Mouse (Mus musculus) MEL (cell line): ENCODE results near the gene Celsr1. TPM values are rescaled to one million over a fixed set of nuclear protein-coding genes. Genes with fewer than 3 reads are reported as not detected.

ENCODE experiments used
- DNase-seq: peaks from one replicate; pipeline ENCODE4 v3.0.0; 2011; ENCODE audit warnings: low read depth, low spot score
- H3K27ac ChIP-seq: 2 replicates; pipeline ENCODE4 v1.5.1; 2012; ENCODE audit warnings: low read depth, mild to moderate bottlenecking, control low read depth, low read length, moderate library complexity; ENCODE audit not compliant: control insufficient read depth
- H3K27me3 ChIP-seq, 2 experiments: fragments of 150-350 bp in 1 of 2; sonication (generic) in 1 of 2; 2 replicates each; pipeline ENCODE4 v1.6.1; 2012; ENCODE audit warnings: low read length in 2 of 2, mild to moderate bottlenecking in 2 of 2, improper control_type of control experiment in 1 of 2, moderate library complexity in 1 of 2; ENCODE audit not compliant: insufficient read depth in 2 of 2, control insufficient read depth in 1 of 2
- H3K36me3 ChIP-seq, 2 experiments: 2 replicates each; pipeline ENCODE4 v1.6.1; 2012 to 2014; ENCODE audit warnings: low read length in 2 of 2, improper control_type of control experiment in 1 of 2, inconsistent platforms in 1 of 2, mild to moderate bottlenecking in 1 of 2; ENCODE audit not compliant: insufficient read depth in 2 of 2, control insufficient read depth in 1 of 2
- H3K4me1 ChIP-seq, 2 experiments: fragments of 150-350 bp in 1 of 2; sonication (generic) in 1 of 2; 2 replicates each; pipeline ENCODE4 v1.6.1; 2012; ENCODE audit warnings: low read length in 2 of 2, improper control_type of control experiment in 1 of 2, mild to moderate bottlenecking in 1 of 2; ENCODE audit not compliant: insufficient read depth in 2 of 2, control insufficient read depth in 1 of 2
- H3K4me3 ChIP-seq, 2 experiments: fragments of 150-350 bp in 1 of 2; sonication (generic) in 1 of 2; 2 replicates each; pipeline ENCODE4 v1.5.1; 2012; ENCODE audit warnings: low read depth in 2 of 2, low read length in 2 of 2, mild to moderate bottlenecking in 2 of 2, moderate library complexity in 2 of 2, control low read depth in 1 of 2, improper control_type of control experiment in 1 of 2; ENCODE audit not compliant: control insufficient read depth in 1 of 2, insufficient read depth in 1 of 2
- H3K79me2 ChIP-seq: 2 replicates; pipeline ENCODE4 v1.6.1; 2012; ENCODE audit warnings: mild to moderate bottlenecking, low read length, moderate library complexity; ENCODE audit not compliant: control insufficient read depth, poor library complexity, insufficient read depth
- H3K9ac ChIP-seq: 2 replicates; pipeline ENCODE4 v1.6.1; 2012; ENCODE audit warnings: low read depth, mild to moderate bottlenecking, control low read depth, low read length, moderate library complexity; ENCODE audit not compliant: control insufficient read depth, poor library complexity, severe bottlenecking
- H3K9me3 ChIP-seq: fragments of 150-350 bp; sonication (generic); replicated peaks from 2 replicates; pipeline ENCODE4 v1.6.1; 2012; ENCODE audit warnings: mild to moderate bottlenecking, low read length, improper control_type of control experiment, moderate library complexity; ENCODE audit not compliant: insufficient read depth
- BHLHE40 ChIP-seq: IDR thresholded peaks from 2 replicates; pipeline ENCODE4 v1.6.1; 2012; ENCODE audit warnings: low read depth, mild to moderate bottlenecking, inconsistent platforms, low read length, improper control_type of control experiment, borderline replicate concordance
- CHD1 ChIP-seq: IDR thresholded peaks from 2 replicates; pipeline ENCODE4 v1.6.1; 2012; ENCODE audit warnings: low read depth, mild to moderate bottlenecking, inconsistent platforms, low read length, improper control_type of control experiment
- CHD2 ChIP-seq: IDR thresholded peaks from 2 replicates; pipeline ENCODE4 v1.6.1; 2011; ENCODE audit warnings: low read length, improper control_type of control experiment
- ETS1 ChIP-seq: IDR thresholded peaks from 2 replicates; pipeline ENCODE4 v1.6.1; 2012; ENCODE audit warnings: low read depth, mild to moderate bottlenecking, inconsistent platforms, low read length, improper control_type of control experiment, moderate library complexity
- GATA1 ChIP-seq: IDR thresholded peaks from 2 replicates; pipeline ENCODE4 v1.6.1; 2011; ENCODE audit warnings: low read depth, low read length, improper control_type of control experiment
- MAX ChIP-seq: IDR thresholded peaks from 2 replicates; pipeline ENCODE4 v1.6.1; 2011; ENCODE audit warnings: low read length, improper control_type of control experiment
- MAZ ChIP-seq: IDR thresholded peaks from 2 replicates; pipeline ENCODE4 v1.6.1; 2012; ENCODE audit warnings: low read depth, mild to moderate bottlenecking, inconsistent platforms, low read length, improper control_type of control experiment
- MXI1 ChIP-seq: IDR thresholded peaks from 2 replicates; pipeline ENCODE4 v1.6.1; 2011; ENCODE audit warnings: mild to moderate bottlenecking, low read depth, low read length, improper control_type of control experiment
- MYB ChIP-seq: IDR thresholded peaks from 2 replicates; pipeline ENCODE4 v1.6.1; 2011; ENCODE audit warnings: mild to moderate bottlenecking, low read depth, low read length, improper control_type of control experiment
- MYC ChIP-seq: IDR thresholded peaks from 2 replicates; pipeline ENCODE4 v1.6.1; 2011; ENCODE audit warnings: low read depth, mild to moderate bottlenecking, low read length, improper control_type of control experiment, moderate library complexity
- POLR2A ChIP-seq, 2 experiments: IDR thresholded peaks; 2 replicates each; pipeline ENCODE4 v1.6.1; 2011 to 2012; ENCODE audit warnings: low read length in 2 of 2, mild to moderate bottlenecking in 2 of 2, control low read depth in 1 of 2, improper control_type of control experiment in 1 of 2, low read depth in 1 of 2, moderate library complexity in 1 of 2; ENCODE audit not compliant: control insufficient read depth in 1 of 2, insufficient read depth in 1 of 2, poor library complexity in 1 of 2
- RAD21 ChIP-seq: IDR thresholded peaks from 2 replicates; pipeline ENCODE4 v1.6.1; 2011; ENCODE audit warnings: mild to moderate bottlenecking, low read depth, low read length, improper control_type of control experiment
- RCOR1 ChIP-seq: IDR thresholded peaks from 2 replicates; pipeline ENCODE4 v1.6.1; 2012; ENCODE audit warnings: low read depth, mild to moderate bottlenecking, inconsistent platforms, low read length, improper control_type of control experiment
- SIN3A ChIP-seq: IDR thresholded peaks from 2 replicates; pipeline ENCODE4 v1.6.1; 2012; ENCODE audit warnings: low read length, improper control_type of control experiment, inconsistent platforms
- ZKSCAN1 ChIP-seq: IDR thresholded peaks from 2 replicates; pipeline ENCODE4 v1.6.1; 2012; ENCODE audit warnings: low read depth, mild to moderate bottlenecking, inconsistent platforms, low read length, improper control_type of control experiment, moderate library complexity
- polyA plus RNA-seq, 2 experiments: library from polyadenylated mRNA; stranded (reverse) in 1 of 2; unstranded in 1 of 2; fragments of >175 nt in 1 of 2; fragments of >200 nt in 1 of 2; gene quantifications; 2 replicates each; pipeline versions ENCODE4 v1.2.1 to v1.2.4; 2012; ENCODE audit warnings: low replicate concordance in 2 of 2, low read depth in 1 of 2; ENCODE audit not compliant: insufficient read length in 2 of 2, insufficient read depth in 1 of 2, missing spikeins in 1 of 2
- total RNA-seq: library from RNA; depleted of rRNA; stranded (reverse); fragments of 300-350 nt; gene quantifications from 2 replicates; pipeline ENCODE4 v1.2.3, GENCODE M21; 2012

Gene Celsr1
- total and polyA plus RNA-seq, 3 experiments, result 0.12 to 0.42 TPM; not detected in 1

DNA sequence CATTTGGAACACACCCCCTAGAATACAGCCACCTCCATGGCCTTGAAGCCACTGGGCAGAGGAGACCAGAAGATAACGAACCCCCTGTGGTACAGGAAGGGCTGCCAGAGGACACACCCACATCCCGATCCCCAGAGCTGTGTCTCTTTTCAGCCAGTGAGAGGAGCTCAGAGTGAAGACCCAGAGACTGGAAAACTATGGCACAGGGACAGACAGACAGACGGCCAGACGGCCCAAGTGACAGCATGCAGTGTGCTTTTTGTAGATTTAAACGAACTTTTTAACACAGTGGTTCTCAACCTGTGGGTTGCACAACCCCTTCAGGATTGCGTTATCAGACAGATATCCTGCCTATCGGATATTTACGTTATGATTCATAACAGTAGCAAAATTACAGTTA lies 63.1 kb downstream of the Celsr1 start:
- H3K4me1 ChIP-seq, result peaks cover 12 to 30% of the 10 kb centered on the region in 2 experiments
- H3K4me3 ChIP-seq, result peak overlapping the region; percentile 5 to 15; a peak in 3 of 4 replicates
- H3K79me2 ChIP-seq, result no peaks in the 10 kb centered on the region
- no peaks in the 10 kb centered on the region for H3K9me3 ChIP-seq
- H3K36me3 ChIP-seq, result peaks cover 0 to 15% of the 10 kb centered on the region in 2 experiments; a peak in 2 of 4 replicates
- no peak for TF ChIP-seq POLR2A (IDR thresholded peaks at IDR 0.05; ENCODE audit: control insufficient read depth in 1 of 2, insufficient read depth in 1 of 2, low read depth in 1 of 2, low read length in 2 of 2, poor library complexity in 1 of 2)
- peak; percentile 17; the same call in 1 of the 2 replicates for TF ChIP-seq MYB
- TF ChIP-seq GATA1, result peak; percentile 26
- no peak for TF ChIP-seq CHD2
- 0 out of 2 replicates have a peak, but pooled peaks have one; percentile 37 for TF ChIP-seq MXI1
- TF ChIP-seq MAX, result 0 out of 2 replicates have a peak, but pooled peaks have one; percentile 5
- 0 out of 2 replicates have a peak, but pooled peaks have one; percentile 34 for TF ChIP-seq SIN3A
- TF ChIP-seq ETS1, result 0 out of 2 replicates have a peak, but pooled peaks have one; percentile 5
- peak; percentile 66 for DNase-seq
- H3K27me3 ChIP-seq, result no peaks in the 10 kb centered on the region
- peak overlapping the region; percentile 73 for H3K27ac ChIP-seq
- peak overlapping the region; percentile 29; the same call in 1 of the 2 replicates for H3K9ac ChIP-seq

GRCm38 (mm10) chr15:85969707-85970153 lies 63.8 kb downstream of the Celsr1 start:
- Histone ChIP-seq H3K79me2 (no peaks in the 10 kb centered on the region), H3K4me1 (peaks cover 12 to 30% of the 10 kb centered on the region in 2 experiments), H3K27me3 (no peaks in the 10 kb centered on the region), H3K36me3 (peaks cover 0 to 15% of the 10 kb centered on the region in 2 experiments; a peak in 2 of 4 replicates), H3K9me3 (no peaks in the 10 kb centered on the region), H3K9ac (peak overlapping the region; percentile 49), H3K27ac (peak overlapping the region; percentile 48), H3K4me3 (peak overlapping the region in 1 of 2 experiments; percentile 5; a peak in 2 of 4 replicates)
- peak; percentile 88 for DNase-seq
- peak; percentile 80; the same call in 1 of the 2 replicates for TF ChIP-seq MAZ
- TF ChIP-seq SIN3A, result no peak
- TF ChIP-seq CHD1, result no peak
- peak; percentile 52; the same call in 1 of the 2 replicates for TF ChIP-seq ETS1
- peak; percentile 9; the same call in 1 of the 2 replicates for TF ChIP-seq MXI1

DNA sequence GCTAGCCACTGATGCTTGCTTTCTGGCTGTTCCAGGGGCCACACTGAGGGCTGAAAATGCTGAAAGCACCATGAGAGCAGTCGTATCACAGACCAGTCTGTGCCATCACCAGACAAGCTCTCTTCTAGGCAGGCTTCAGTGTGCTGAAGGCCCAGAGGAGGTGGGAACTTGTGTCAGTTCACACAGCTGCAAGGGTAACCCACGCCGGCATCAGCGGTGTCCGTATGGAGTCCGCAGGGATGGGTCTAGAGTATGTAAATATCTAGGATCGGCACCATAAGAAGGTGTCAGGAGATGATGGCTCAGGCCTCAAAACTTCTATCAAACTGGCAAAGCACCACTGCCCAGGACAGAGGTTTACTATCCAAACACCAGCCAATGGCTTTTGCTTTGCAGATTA lies 64.3 kb downstream of the Celsr1 start:
- TF ChIP-seq BHLHE40 (no peak), GATA1 (no peak), CHD2 (no peak), RCOR1 (no peak), MYC (no peak), RAD21 (no peak), ZKSCAN1 (no peak), MAZ (no peak)
- TF ChIP-seq, all 39 proteins: peak for 0
- no peak overlapping the region for H3K9ac ChIP-seq
- H3K27me3 ChIP-seq, result no peaks in the 10 kb centered on the region
- H3K4me1 ChIP-seq, result peaks cover 12 to 31% of the 10 kb centered on the region in 2 experiments
- no peaks in the 10 kb centered on the region for H3K9me3 ChIP-seq
- no peak overlapping the region for H3K4me3 ChIP-seq
- DNase-seq, result no peak
- H3K27ac ChIP-seq, result no peak overlapping the region
- H3K36me3 ChIP-seq, result peaks cover 0 to 15% of the 10 kb centered on the region in 2 experiments; a peak in 2 of 4 replicates
- H3K79me2 ChIP-seq, result no peaks in the 10 kb centered on the region
